Mouse (Mus musculus): ENCODE results near the gene Pde6h. TPM values are rescaled to one million over a fixed set of nuclear protein-coding genes. Genes with fewer than 3 reads are reported as not detected.

Gene Pde6h
- total and polyA plus RNA-seq, 3 experiments = 0.04 to 0.30 TPM; not detected in 1

- no peaks in the 10 kb centered on the region for H3K27me3 ChIP-seq (replicated peaks)
- H3K9ac ChIP-seq (ENCODE audit: insufficient read depth, low read depth) = no peak overlapping the region
- TF ChIP-seq JUN (IDR thresholded peaks at IDR 0.05; ENCODE audit: insufficient read depth, low read depth, low read length) = no peak
- no peak for TF ChIP-seq PAX5 (IDR thresholded peaks at IDR 0.05; ENCODE audit: low read length)
- no peak for TF ChIP-seq POLR2A (IDR thresholded peaks at IDR 0.05; ENCODE audit: low read depth, low read length)
- no peak for TF ChIP-seq POLR2AphosphoS2 (IDR thresholded peaks at IDR 0.05; ENCODE audit: low read depth, low read length)
- no peak for TF ChIP-seq CHD2 (IDR thresholded peaks at IDR 0.05; ENCODE audit: low read length)
- no peak for TF ChIP-seq USF2 (conservative IDR thresholded peaks at IDR 0.05; ENCODE audit: low read depth, low read length)
- no peak for TF ChIP-seq MAX (IDR thresholded peaks at IDR 0.05; ENCODE audit: low read length)
- TF ChIP-seq NRF1 (IDR thresholded peaks at IDR 0.05; ENCODE audit: low read depth, low read length) = no peak
- TF ChIP-seq USF1 (IDR thresholded peaks at IDR 0.05; ENCODE audit: low read depth, low read length) = no peak
- no peak for TF ChIP-seq RCOR1 (conservative IDR thresholded peaks at IDR 0.05; ENCODE audit: low read depth, low read length)
- TF ChIP-seq MYC (IDR thresholded peaks at IDR 0.05; ENCODE audit: low read depth, low read length) = no peak
- no peak for TF ChIP-seq ZKSCAN1 (IDR thresholded peaks at IDR 0.05; ENCODE audit: borderline replicate concordance, low read depth, low read length)
- no peak for TF ChIP-seq CTCF (conservative IDR thresholded peaks at IDR 0.05 in 1 of 2, IDR thresholded peaks at IDR 0.05 in 1 of 2; ENCODE audit: low read depth in 2 of 2, low read length in 2 of 2)
- TF ChIP-seq JUND (conservative IDR thresholded peaks at IDR 0.05; ENCODE audit: low read depth, low read length) = no peak
- no peak for TF ChIP-seq ZNF384 (IDR thresholded peaks at IDR 0.05; ENCODE audit: low read depth, low read length)
- no peak for TF ChIP-seq MAZ (IDR thresholded peaks at IDR 0.05; ENCODE audit: low read depth, low read length)
- TF ChIP-seq HCFC1 (IDR thresholded peaks at IDR 0.05; ENCODE audit: low read depth, low read length) = no peak
- TF ChIP-seq BHLHE40 (IDR thresholded peaks at IDR 0.05; ENCODE audit: low read depth, low read length) = no peak
- TF ChIP-seq SIN3A (IDR thresholded peaks at IDR 0.05; ENCODE audit: low read length) = no peak
- no peak for TF ChIP-seq KAT2A (IDR thresholded peaks at IDR 0.05; ENCODE audit: insufficient replicate concordance, low read length)
- H3K79me2 ChIP-seq (replicated peaks; ENCODE audit: control insufficient read depth, extremely low read depth, insufficient read depth, poor library complexity, severe bottlenecking) = no peaks in the 10 kb centered on the region
- no peak overlapping the region for H3K4me3 ChIP-seq (replicated peaks in 1 of 3; ENCODE audit: low read depth in 2 of 3, low read length in 2 of 3, poor library complexity in 1 of 3)
- DNase-seq (ENCODE audit: extremely low read depth) = no peak
- dilution Hi-C loops (cut with MboI; ENCODE audit: extremely low pct_ligation_motif_present, extremely low pct_unique_long_range_greater_than_20kb, low sequenced_read_pairs) = loop anchor here (25.0 kb wide), 1 partner anchor 120 kb away; the partner anchor contains the start of gene Art4
- no peak overlapping the region for H3K27ac ChIP-seq (ENCODE audit: insufficient read depth, low read depth)
- H3K4me1 ChIP-seq (ENCODE audit: control insufficient read depth in 1 of 2, insufficient read depth in 2 of 2) = peaks cover 9 to 28% of the 10 kb centered on the region in 2 experiments; a peak in 3 of 4 replicates
- no peak overlapping the region for H3K4me2 ChIP-seq (ENCODE audit: insufficient read depth, low read depth, poor library complexity, severe bottlenecking)
- in situ Hi-C loops (cut with MboI; ENCODE audit: low pct_ligation_motif_present, low pct_unique_long_range_greater_than_20kb, low sequenced_read_pairs) = loop anchor here (10.0 to 25.0 kb wide), 2 partner anchors 358 to 545 kb away; no protein-coding TSS in a partner anchor
- H3K9me3 ChIP-seq (replicated peaks; ENCODE audit: low read length) = no peaks in the 10 kb centered on the region
- H3K36me3 ChIP-seq (replicated peaks in 1 of 2; ENCODE audit: control insufficient read depth in 1 of 2, insufficient read depth in 1 of 2, low read length in 1 of 2) = no peaks in the 10 kb centered on the region
Observed at GRCm38 (mm10) chr6:136982581-136982980, 58.9 kb downstream of the Pde6h start.

GRCm38 (mm10) chr6:136983201-136983600, 59.6 kb downstream of the Pde6h start:
- Histone ChIP-seq H3K9ac (ENCODE audit: insufficient read depth, low read depth) (no peak overlapping the region), H3K27ac (ENCODE audit: insufficient read depth, low read depth) (no peak overlapping the region), H3K4me1 (ENCODE audit: control insufficient read depth in 1 of 2, insufficient read depth in 2 of 2) (peaks cover 9 to 28% of the 10 kb centered on the region in 2 experiments; a peak in 3 of 4 replicates), H3K4me3 (replicated peaks in 1 of 3; ENCODE audit: low read depth in 2 of 3, low read length in 2 of 3, poor library complexity in 1 of 3) (no peak overlapping the region), H3K4me2 (ENCODE audit: insufficient read depth, low read depth, poor library complexity, severe bottlenecking) (no peak overlapping the region), H3K36me3 (replicated peaks in 1 of 2; ENCODE audit: control insufficient read depth in 1 of 2, insufficient read depth in 1 of 2, low read length in 1 of 2) (no peaks in the 10 kb centered on the region), H3K79me2 (replicated peaks; ENCODE audit: control insufficient read depth, extremely low read depth, insufficient read depth, poor library complexity, severe bottlenecking) (no peaks in the 10 kb centered on the region), H3K27me3 (replicated peaks) (no peaks in the 10 kb centered on the region), H3K9me3 (replicated peaks; ENCODE audit: low read length) (no peaks in the 10 kb centered on the region)
- in situ Hi-C loops (cut with MboI; ENCODE audit: low pct_ligation_motif_present, low pct_unique_long_range_greater_than_20kb, low sequenced_read_pairs) = loop anchor here (10.0 to 25.0 kb wide), 2 partner anchors 358 to 546 kb away; no protein-coding TSS in a partner anchor
- TF ChIP-seq MEF2A (IDR thresholded peaks at IDR 0.05; ENCODE audit: borderline replicate concordance, low read depth, low read length) (no peak), HCFC1 (IDR thresholded peaks at IDR 0.05; ENCODE audit: low read depth, low read length) (peak; percentile 42)
- dilution Hi-C loops (cut with MboI; ENCODE audit: extremely low pct_ligation_motif_present, extremely low pct_unique_long_range_greater_than_20kb, low sequenced_read_pairs) = loop anchor here (25.0 kb wide), 1 partner anchor 121 kb away; the partner anchor contains the start of gene Art4
- no peak for DNase-seq (ENCODE audit: extremely low read depth)
